Mouse (Mus musculus) neural tube, embryonic 10.5 days (tissue): ENCODE measurements at regions not wholly inside any gene's neighbourhood (a gene's known extent, or its start where the extent isn't known, plus 50 kb on each side); places are given as distances from the start of the nearest gene placed in this dataset.

Experiments used
- DNase-seq: peaks from one replicate; pipeline ENCODE4 v3.0.0-alpha.2; 2017; ENCODE audit warnings: low spot score; ENCODE audit errors: extremely low spot score

GRCm38 (mm10) chr6:104309166-104309565 is 183.4 kb upstream of the Cntn6 start:
- no peak for DNase-seq

DNA sequence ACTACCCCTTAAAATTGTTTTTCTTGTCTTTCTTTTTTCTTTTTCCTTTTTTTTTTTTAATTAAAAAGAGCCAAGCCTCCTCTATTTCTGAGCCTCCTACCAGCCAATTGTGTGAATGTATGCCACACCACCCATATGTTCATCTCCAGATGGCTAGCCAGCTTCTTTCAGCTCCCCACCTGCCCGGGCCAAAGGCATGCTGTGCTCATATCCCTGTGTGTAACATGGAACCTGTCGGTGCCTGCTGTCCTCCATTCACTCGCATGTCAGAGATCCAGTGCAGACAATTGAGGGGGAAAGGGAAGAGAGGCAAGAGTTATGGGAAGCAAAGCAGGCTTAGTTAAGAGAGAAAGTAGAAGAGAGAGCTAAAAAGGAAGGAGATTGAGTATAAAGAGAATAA is 179.6 kb upstream of the Cntn6 start:
- DNase-seq = peak; percentile 13

DNA sequence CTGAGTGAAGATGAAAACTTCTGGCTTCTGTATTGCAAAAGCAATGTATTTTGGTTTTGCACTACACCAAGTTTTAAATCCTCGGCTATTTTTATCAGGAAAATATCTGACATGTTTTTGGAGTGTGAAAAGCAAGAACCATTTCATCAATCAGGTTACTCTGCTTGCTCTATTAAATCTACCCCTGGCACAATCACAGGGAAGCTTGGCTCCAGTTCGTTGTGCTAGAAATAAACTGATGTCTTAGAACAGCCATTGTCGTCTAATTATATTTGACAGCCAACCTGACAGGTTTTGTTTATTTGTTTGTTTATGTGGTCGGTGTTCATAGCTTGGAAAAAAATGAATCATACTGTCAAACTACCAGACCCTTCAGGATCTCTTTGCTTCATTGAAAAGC is 174.1 kb upstream of the Cntn6 start:
- no peak for DNase-seq

DNA sequence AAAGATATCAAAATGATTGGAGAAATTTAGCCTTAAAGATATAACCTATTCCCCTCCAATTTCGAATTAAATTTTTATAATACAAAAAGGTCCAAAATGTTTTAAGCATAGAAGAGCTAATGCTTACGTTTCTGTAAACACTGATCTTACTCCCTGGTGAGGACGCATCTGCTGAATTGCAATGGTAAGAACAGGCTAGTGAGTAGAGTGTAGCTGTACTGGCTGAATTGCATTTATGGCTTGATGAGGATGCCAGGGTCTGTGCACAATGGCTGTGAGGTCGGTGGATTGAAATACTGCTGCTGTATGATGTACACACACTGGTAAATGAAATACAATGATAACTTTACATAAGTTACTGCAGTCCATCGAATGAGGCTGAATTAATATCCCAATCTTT is 170.4 kb upstream of the Cntn6 start:
- no peak for DNase-seq

DNA sequence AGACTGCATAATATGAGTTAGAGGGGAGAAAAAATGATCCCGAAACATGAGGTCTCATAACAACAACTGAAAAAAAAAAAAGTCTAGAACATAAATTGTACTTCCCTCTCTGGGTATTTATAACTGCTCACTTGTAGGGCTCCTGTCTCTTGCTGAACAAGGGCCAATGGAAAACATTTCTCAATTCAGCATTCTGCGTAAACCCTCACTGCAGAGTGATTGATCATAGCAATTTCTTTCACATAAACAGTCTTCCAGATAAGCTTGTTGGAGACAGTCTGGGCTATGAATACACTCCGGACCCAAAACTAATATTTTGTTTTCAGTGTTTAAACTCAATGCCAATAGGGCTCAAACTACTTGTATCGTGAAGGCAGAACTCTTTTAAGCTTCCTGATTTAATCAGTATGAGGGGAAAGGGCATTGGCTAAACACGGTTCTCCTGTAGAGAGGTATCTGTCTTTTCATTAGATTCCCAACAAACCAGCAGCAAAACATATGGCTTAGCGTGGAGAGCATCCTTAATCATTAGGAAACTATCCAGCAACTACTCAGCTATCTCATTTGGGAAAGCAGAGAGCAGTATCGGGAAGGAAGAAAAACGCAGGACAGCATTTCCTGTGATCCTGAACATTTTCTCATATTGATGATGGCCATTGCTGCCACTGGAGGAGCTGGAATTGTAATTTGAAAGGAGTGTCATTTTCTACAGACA is 153.3 kb upstream of the Cntn6 start:
- no peak for DNase-seq

DNA sequence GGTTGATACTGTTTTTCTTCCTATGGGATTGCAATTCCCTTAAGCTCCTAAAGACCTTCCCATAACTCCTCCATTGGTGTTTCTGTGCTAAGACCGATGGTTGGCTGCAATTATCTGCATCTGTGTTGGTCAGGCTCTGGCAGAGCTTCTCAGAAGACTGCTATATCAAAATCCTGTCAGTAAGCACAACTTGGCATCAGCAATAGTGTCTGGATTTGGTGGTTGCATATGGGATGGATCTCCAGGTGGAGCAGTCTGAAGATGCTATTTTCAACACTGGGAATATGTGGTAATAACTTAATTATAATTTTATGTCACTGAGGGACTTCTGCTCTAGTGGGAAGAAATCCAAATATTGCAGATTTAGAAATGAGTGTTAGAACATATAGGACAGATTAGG is 148.6 kb upstream of the Cntn6 start:
- DNase-seq = no peak
